Mouse (Mus musculus) layer of hippocampus, postnatal 36 days (tissue): ENCODE data around the gene Irs2. TPM values are rescaled to one million over a fixed set of nuclear protein-coding genes. Genes with fewer than 3 reads are reported as not detected.
A peak's percentile ranks its signal among the peaks of the same experiment; 100 is the strongest.

ENCODE experiments used
- DNase-seq, 2 experiments: peaks; one replicate each; pipeline ENCODE4 v3.0.0; 2022
- total RNA-seq, 2 experiments: library from RNA; stranded (reverse); gene quantifications; 2 replicates each; pipeline ENCODE4 v1.2.3; 2021

Irs2 gene
- total RNA-seq, 2 experiments from 2014 or later = 70.3 to 78.6 TPM

DNA sequence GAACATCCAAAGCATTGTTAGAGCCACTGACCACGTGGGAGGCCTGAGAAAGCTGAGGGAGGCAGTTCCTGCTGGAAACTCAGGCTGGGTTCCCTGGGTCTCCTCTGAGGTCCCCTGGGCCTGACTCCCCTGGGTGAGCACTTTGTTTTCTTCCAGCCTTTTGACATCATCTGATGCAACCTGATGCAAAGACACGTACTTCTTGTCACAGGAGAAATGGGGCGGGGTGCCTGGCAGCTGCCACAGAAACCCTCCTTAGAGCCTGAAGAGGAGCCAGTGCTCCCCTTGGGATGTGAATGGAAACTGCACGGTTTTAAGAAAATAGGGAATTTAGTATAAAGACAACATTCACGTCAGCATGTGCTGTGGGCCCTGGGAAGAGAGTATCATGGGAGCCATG, 55.6 kb downstream of the Irs2 start:
- no peak for DNase-seq

DNA sequence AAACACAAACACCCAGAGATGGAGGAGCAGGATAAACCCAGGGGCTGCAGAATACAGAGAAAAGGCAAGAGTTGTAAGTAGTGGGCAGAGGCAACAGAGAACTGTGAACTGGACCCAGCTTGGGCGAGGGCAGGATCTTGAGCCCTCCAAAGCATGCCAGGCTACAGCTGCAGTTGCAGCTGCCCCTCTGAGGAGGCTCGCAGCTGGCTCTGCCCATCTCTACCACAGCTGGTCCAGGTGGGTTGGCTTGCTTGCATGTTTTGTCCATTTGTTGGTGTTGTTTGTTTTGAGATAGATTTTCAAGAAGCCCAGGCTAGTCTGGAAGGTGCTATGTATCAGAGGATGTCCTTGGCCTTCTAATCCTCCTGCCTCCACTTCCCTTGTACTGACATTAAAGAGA, 56.0 kb downstream of the Irs2 start:
- DNase-seq = no peak

- no peak for DNase-seq
Observed at GRCm38 (mm10) chr8:10951567-10951966, 56.7 kb downstream of the Irs2 start.

DNA sequence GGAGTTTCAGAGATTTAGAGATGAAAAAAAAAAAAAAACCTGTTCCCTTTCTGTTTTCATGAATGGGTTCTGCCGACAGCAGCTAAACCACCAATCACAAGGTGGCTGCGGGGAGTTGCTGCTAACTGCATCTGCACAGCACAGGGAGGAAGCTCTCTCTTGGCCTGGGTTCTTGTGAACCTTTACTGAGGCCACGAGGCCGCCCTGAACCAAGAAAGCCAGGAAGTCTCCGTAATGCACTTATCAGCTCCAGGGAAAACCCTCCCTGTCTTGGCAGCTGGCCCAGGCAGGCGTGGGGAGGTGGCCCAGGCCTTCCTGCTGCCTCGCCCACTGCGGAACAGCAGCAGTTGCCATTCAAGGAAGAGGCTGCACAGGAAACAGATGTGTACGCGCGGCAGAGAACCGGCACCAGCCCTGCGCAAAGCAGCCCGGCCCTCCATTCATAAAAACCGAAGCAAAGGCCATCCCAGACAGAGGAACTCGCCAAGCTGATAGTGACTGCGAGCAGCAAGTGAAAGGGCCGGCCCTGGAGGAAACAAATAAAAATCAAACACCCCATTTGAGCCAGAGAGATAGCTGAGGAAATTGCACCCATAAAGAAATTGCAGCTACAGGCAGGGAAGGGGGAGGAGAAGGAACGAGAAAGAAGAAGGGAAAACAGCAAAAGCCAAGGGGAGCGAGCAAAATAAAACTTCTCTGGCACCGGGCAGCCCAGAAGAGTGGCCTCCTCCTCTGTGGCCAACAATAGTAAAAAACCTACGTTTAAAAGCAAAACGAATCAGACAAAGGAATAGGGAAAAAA, 62.1 kb downstream of the Irs2 start:
- peak; percentile 64 to 72 for DNase-seq

GRCm38 (mm10) chr8:10945490-10945889, 62.8 kb downstream of the Irs2 start:
- DNase-seq = no peak

DNA sequence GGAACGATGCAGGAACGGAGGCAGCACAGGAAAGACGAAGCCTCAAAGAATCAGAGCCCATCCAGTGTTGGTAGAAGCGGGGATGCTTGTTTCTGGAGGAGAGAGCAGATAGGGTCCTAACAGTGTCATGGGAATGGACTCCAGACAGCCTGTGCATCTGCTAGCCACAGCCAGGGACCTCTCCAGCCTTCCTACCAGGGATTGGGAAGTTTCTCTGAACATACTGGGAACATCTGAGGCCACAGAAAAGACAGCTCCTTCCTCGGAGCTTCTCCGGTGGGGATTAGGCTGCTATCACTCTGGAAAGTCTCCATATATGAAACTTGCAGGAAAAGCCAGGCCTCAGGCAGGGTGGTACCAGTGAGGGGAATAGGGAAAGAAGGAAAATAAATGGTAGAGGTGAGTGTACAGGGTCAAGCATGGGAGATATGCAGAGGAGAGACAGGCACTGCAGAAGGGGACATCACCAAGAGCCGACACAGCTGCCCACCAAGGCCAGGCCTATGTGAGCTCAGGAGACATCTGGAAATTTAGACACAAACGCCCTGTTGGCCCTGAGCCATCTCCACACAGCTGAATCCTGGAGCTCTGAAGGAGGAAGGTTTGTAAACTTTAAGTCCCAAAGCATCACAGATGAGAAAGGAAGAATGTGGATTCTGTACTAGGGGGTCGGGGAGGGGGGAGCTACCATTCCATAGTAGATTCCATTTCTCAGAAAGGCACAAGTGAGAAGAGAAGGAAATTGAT, 64.8 kb downstream of the Irs2 start:
- no peak for DNase-seq

GRCm38 (mm10) chr8:10939883-10940282, 68.4 kb downstream of the Irs2 start:
- DNase-seq = no peak

GRCm38 (mm10) chr8:10939210-10939782, 69.0 kb downstream of the Irs2 start:
- DNase-seq = no peak

DNA sequence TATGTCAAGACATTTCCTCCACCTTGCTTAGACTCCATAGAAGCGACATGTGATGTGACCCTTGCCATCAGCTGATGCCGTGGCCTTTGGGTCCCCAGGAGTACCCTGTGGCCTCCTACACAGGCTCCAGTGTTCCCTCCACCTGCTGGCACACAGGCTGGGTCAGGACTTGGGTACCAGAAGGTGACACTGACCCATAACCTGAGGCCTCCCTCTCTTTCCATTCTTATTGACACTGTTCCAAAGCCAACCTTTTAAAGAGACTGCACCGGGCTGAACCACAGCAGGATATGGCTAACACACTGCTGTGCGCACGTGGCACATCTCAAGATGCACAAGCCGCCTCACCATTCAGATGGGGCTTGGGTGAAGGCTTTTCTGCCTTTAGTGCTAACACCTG, 70.0 kb downstream of the Irs2 start:
- no peak for DNase-seq

GRCm38 (mm10) chr8:10936646-10937045, 71.6 kb downstream of the Irs2 start:
- DNase-seq = no peak

DNA sequence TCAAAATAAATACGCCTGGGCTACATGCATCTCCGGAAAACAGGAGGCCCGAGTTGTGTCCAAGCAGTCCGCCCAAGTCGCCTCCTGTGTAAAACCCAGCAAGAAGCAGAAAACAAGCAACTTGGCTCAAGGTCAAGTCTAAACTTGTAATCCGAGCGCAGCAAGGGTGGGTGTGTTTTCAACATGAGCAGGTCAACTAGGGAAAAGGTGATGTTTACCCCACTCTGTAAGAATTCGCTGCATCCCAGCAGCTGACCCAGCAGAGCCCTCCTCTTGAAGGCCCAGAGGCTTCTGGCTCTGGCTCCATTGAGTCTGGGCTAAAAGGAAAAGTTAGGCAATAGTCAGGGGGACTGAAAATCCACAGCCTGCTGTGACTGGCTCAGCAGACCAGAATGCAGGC, 73.0 kb downstream of the Irs2 start:
- no peak for DNase-seq
